Mouse (Mus musculus): ENCODE measurements around the gene Pts.

Gene Pts
- long read RNA-seq, experiment 1, transcript Pts-201 (6 exons, 1,046 nt) = major isoform, 51 of 68 reads
- long read RNA-seq, experiment 1, partial matches to known transcripts = 1 of 68 reads
- long read RNA-seq, experiment 1, other reads (novel, unspliced or antisense) = 15 of 68 reads
- long read RNA-seq, experiment 2, transcript Pts-201 (6 exons, 1,046 nt) = major isoform, 54 of 74 reads
- long read RNA-seq, experiment 2, partial matches to known transcripts = 1 of 74 reads
- long read RNA-seq, experiment 2, other reads (novel, unspliced or antisense) = 17 of 74 reads

- intact Hi-C loops (cut with DNase I) = loop anchor here (1.0 kb wide), 1 partner anchor 65 kb away; no protein-coding TSS in a partner anchor
Observed at GRCm38 (mm10) chr9:50528293-50528892, at the start of gene Pts. Pts (minus strand) TSS chr9:50528724.

DNA sequence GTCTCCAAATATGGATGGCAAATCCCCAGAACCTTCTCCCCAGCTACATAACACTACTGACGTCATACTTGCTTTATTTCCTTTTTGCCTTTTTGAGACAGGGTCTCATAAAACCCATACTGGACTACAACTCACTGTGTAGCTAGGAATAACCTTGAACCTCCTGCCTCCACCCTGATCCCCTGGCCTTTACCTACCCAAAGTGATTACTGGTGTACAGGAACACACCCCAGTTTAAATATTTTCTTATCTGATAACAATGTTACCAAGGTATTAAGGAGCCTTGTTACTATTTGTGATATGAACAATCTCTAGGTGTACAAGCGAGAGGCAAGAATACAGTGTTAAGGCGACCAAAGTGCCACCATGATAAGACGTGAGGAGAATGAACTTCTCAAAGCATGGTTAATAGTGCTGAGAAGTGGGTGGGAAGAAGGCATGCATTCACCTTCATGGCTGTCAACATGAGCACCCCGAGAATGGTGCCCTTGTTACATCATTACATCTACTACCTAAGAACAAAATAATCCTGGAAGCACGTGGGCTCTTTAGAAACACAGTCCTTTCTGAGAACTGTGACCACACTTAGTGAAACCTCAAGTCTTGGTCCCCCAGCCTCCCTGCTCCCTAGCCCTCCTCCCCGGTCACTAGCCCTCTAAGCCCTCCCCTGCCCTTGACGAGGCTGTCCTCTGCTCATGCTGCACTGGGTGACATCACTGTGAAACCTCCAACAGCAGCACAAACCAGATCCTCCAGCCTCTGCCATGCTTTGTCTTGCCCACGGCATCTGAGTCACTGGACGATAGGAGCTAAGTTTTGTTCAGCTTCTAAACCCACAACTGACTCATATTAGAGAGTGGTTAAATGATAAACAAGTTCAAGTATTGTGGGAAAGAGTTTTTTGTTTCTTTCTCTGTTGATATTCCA, 41.3 kb upstream of the Pts start:
- intact Hi-C loops (cut with DNase I) = no loop called here

DNA sequence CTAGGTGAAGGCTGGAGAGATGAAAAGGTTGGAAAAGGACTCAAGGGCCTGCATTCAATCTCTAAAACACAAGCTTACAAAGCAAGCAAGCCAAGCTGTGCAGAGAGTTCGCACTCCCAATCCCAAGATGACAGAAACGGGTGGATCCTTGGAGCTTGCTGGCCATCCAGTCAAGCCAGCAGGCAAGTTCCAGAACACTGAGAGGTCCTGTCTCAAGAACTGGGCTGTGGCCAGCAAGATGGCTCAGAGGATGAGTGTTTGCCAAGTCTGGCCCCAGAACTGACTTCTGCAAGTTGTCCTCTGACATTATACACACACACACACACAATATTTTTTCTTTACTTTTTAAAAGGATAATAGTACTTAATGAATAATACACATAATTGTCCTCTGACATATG, 39.4 kb upstream of the Pts start:
- intact Hi-C loops (cut with DNase I) = no loop called here

DNA sequence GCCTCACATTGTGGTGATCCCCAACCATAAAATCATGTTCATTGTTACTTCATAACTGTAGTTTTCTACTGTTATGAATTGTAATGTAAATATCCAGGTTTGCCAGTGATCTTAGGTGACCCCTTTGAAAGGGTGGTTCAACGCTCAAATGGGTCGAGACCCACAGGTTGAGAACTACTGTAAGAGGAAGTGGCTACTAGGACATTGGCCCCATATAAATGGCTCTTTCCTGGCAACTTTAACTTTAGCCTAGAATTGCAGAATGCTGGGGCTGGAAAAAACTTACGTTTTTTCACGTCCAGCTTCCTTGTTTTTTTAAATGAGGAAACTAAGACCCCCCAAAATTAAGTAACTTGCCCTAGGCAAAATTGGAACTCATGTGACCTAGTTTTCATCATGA, 38.8 kb upstream of the Pts start:
- intact Hi-C loops (cut with DNase I) = no loop called here

- intact Hi-C loops (cut with DNase I) = no loop called here
Observed at GRCm38 (mm10) chr9:50565940-50566339, 37.4 kb upstream of the Pts start.

DNA sequence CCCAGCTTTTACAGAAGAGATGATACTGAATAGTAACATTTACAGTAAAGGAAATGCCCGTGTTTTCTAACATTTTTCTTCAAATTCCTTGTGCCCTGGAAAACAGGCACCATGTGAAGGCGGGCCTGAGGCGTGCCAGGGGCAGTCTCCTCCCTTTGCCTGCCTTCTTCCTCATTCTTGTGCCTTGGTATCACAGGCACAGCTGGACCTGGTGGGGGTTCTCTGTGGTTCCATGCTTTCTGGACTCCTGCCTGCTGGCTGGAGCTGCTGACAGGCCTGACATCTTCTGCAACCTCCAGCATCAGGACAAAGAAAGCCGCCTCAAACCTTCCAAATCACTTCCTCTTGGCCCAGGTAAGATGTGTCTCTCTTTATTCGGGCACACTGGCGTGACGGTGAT, 36.6 kb upstream of the Pts start:
- intact Hi-C loops (cut with DNase I) = no loop called here

- intact Hi-C loops (cut with DNase I) = no loop called here
Observed at GRCm38 (mm10) chr9:50561918-50562360, 33.4 kb upstream of the Pts start.

DNA sequence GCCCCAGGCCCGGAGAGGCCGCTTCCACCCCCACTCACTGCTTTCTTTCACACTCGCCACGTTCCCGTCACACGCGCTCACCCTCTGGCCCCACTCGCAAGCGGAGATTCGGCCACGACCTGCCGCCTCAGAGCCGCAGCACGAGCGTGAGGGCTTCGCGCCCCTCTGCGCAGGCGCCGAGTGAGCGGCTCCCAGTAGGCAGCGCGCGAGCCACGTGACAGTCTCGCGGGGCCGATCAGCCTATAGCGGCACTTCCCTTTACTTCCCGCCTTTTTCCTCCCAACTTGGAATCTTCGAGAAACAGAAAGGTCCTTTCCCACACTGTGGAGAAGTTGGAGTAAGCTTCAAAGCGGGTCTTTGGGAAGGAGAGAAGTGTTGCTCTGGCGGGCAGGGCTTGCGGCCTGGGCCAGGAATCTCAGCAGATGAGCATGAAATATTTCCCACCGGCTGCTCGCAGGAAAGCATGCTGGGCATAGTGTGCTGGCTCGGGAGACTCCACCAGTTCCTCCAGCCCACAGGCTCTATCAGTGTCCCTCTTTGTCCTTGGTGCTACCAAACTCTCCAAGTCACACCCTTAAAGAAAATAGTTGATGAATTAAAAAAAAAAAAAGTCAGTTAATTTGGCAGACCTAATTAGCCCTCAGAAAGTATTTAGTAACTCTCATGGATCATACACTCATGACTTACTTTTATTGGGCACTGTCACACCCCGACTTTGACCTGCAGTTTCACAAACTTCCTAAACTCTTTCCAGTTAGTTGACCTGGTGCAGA, 32.8 kb upstream of the Pts start, which contains the start of gene Tex12:
TSS of gene Tex12 (minus strand) at position 181 of the 773 bp plus-strand sequence.
- intact Hi-C loops (cut with DNase I) = no loop called here

DNA sequence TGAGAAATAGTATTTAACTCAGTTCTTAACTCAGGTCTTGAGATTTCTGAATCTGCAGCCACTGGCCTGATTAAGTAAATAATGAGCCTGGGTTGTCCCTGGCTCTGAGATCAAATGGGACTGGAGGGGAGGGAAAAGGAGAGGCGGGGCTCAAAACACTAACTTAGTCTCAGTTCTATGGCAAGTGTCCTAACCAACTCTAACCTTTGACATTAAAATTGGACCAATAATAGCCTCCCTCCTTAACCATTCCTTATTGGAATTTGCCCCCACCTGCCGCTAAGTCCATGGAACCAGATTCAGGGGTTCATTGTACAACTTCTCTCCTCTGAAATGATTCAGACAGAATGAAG, 26.5 kb upstream of the Pts start, which contains the start of gene Bco2:
TSS of gene Bco2 (minus strand) at position 88 of the 353 bp plus-strand sequence.
- intact Hi-C loops (cut with DNase I) = no loop called here

DNA sequence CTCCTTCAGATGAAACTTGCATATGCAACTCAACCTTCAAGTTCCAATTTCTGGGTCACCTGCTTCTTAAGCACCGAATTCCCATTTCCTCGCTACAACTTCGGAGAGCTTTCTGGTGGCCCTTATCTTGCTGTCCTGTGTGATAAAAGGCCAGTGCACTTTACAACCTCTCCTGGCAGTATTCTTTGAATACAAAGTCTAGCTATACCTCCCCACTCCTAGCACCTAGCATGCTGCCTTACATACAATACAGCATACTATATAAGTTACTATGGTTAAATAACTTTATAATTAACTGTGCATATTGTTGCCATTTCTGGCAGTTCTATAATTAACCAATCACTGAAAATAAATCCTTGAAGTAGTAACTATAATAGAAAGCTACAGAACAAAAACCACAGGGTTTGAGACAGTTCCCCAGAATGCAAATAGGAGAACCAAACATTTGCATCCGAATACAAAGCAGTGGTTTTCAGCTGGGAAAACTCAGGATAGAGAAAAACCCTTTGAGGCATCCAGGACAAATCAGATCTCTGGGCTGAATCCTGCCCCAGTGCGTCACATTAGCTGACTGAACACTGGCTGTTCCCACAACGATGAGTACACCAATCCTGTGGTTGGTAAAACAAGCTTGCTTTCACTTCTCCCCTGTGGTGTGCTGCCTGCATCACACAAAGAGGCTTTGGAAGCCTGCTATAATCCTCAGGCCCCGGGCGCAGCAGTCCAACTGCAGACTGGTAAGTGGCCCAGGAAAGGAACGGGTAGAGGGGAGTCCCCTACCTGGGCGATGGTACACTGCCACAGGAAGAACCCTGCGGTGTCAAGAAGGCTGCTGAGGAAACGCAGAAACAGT, 25.9 kb upstream of the Pts start, which contains the start of gene Il18:
TSS of gene Il18 (plus strand) at position 587 of the 853 bp plus-strand sequence.
- intact Hi-C loops (cut with DNase I) = no loop called here

GRCm38 (mm10) chr9:50553547-50553946, 25.0 kb upstream of the Pts start:
- intact Hi-C loops (cut with DNase I) = no loop called here

DNA sequence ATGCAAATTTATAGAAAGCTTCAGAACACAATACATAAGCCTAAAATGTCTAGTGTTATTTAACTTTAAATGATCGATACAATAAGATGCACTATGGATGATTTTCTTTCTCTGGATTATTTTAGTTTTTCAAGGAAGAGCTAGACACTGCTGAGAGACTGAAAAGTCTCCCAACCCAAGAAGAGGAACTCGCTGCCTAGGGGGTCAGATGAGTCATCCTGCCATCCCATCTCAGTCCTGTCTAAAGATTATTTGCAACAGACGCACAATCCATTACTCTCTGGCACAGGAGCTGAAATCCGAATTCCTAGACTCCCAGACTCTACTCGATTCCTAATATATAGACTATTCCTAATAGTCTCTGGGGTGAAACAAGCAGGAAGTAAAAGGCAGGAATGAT, 23.7 kb upstream of the Pts start:
- intact Hi-C loops (cut with DNase I) = no loop called here

DNA sequence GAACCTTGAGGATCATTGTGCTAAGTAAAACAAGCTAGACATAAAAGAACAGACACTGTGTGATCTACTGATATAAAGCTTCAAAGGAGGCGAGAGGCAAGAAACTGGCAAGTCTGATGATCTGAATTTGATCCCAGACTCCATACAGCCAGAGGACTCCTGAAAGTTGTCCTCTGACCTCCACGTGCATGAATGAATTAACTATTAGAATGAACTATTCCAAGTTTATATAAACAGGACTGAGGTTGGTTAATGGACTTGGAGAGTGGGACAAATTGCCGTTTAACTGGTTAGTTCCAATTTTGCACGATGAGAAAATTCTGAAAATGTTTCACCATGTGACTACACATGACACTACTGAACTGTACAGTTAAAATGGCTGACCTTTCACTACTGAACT, 20.4 kb upstream of the Pts start:
- intact Hi-C loops (cut with DNase I) = no loop called here

DNA sequence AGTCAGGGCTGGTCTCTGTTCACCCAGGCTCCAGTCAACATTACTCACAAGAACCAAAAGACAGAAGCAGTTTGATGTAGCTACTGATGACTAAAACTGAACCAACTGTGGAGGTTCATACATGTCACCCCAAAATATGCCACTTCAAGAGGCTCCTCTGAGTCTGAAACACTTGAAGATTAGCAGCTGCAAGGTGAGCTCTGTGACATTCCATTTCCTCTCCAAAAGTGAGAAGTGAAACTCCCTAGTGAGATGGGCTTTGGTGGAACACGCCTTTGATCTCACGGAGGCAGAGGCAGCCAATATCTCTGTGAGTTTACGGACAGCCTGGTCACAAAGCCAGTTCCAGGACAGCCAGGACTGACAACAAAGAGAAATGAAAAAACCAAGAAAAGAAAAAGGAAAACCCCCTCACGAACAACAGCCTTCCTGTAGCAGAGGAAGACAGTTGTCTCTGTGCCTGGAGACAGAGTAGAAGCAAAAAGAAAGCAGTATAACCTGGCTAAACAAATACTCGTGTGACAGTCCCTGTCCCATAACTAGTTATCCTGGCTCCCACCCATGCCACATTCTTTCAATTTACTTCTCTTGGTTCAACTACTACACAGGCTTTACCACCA, 19.4 kb upstream of the Pts start:
- intact Hi-C loops (cut with DNase I) = no loop called here

- intact Hi-C loops (cut with DNase I) = no loop called here
Observed at GRCm38 (mm10) chr9:50542401-50542800, 13.9 kb upstream of the Pts start.

DNA sequence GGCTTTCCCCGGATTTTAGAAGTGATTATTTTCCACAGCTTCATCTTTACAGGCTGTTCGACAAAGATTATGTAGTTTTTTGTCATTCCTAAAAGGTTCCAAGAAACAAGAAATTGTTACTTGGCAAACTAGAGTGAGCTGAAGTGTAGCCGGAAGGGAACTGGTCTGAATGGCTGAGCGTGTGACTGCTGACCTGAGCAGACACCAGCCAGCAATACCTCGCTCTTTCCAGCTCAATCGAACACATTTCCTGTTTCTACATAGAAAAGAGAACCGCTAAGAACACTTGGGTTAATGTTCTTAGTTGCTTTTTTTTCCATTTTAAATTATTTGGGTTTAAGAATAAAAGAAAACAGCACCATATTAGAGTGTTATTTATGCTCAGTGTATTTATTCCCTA, 11.6 kb upstream of the Pts start:
- intact Hi-C loops (cut with DNase I) = no loop called here

DNA sequence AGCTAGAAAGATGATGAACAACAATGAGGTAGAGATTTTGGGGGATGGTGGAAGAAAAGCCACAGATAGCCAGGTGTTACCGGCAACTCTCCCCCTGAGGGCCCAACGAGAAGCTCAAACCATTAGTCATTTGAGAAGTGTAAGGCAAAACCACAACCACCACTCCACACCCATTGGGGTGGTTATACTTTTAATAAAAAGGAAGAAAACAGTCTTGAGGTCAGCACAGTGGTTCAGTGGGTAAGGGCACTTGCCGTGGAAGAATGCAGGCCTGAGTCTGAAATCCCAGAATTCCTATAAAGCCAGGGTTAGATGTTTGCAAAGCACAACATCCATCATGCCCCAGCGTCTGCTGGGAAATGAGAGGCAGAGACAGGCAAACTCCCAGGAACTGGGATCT, 8.8 kb upstream of the Pts start:
- intact Hi-C loops (cut with DNase I) = no loop called here

GRCm38 (mm10) chr9:50536603-50537135, 8.1 kb upstream of the Pts start:
- intact Hi-C loops (cut with DNase I) = no loop called here

DNA sequence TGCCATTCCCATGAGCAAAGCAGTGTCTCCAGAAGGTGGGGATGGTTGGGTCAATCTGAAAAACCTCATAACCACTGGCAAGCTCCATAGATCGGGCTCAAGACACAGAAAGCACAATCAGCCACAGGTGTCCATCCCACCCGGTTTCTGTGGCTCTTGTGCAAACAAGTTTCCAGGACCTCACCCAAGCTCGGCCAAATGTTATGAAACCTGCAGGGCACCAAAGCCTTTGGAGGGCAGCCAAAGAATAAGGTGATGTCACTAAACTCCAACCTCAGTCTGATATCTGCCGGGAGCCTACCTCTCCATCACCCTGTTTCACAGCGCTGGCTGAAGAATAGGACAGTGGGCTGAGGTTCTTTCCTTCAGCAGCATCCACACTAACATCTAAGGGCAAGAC, 7.4 kb upstream of the Pts start:
- intact Hi-C loops (cut with DNase I) = no loop called here

Data from adrenal gland (tissue).